Mouse (Mus musculus): ENCODE results near the gene Nrxn3. TPM values are rescaled to one million over a fixed set of nuclear protein-coding genes. Genes with fewer than 3 reads are reported as not detected.
A peak's percentile ranks its signal among the peaks of the same experiment; 100 is the strongest.

Nrxn3 gene
- polyA plus RNA-seq, 1 experiment from 2014 or later, result 102 TPM

DNA sequence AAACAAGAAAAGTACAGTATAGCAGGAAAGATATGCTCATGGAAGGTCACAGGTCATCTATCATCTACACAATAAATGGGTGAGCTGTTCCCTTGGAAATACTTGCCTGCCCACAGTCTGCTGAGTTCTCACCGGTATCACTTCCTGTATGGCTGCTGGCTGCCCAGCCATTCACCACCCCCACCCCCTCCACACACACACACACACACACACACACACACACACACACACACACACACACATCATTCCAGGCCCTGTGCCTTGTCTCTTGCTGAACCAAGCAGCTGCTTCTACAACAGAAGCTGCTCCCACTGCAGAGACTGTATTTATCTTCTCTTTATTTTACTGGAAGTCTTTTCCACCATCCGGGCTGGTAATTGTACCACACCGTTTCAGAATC is 1338.6 kb downstream of the Nrxn3 start:
- 76% methylated on average over 3 of the region's 3 CpGs for WGBS
- Histone ChIP-seq H3K4me3 (replicated peaks; ENCODE audit: low read depth, low read length) (no peak overlapping the region), H3K4me1 (ENCODE audit: control insufficient read depth, insufficient read depth, low read length) (0 out of 2 replicates have a peak, but pooled peaks cover 2% of the 10 kb centered on the region), H3K4me2 (ENCODE audit: low read length) (no peak overlapping the region), H3K9me3 (ENCODE audit: control insufficient read depth, low read length) (no peaks in the 10 kb centered on the region), H3K27ac (replicated peaks; ENCODE audit: low read depth, low read length) (no peak overlapping the region), H3K36me3 (ENCODE audit: control insufficient read depth, insufficient read depth, low read length) (no peaks in the 10 kb centered on the region), H3K9ac (replicated peaks; ENCODE audit: low read length) (no peak overlapping the region), H3K27me3 (ENCODE audit: control insufficient read depth, insufficient read depth, low read length) (no peaks in the 10 kb centered on the region)
- DNase-seq (no peak), ATAC-seq (ENCODE audit: low FRiP score, low TSS enrichment) (no peak)

DNA sequence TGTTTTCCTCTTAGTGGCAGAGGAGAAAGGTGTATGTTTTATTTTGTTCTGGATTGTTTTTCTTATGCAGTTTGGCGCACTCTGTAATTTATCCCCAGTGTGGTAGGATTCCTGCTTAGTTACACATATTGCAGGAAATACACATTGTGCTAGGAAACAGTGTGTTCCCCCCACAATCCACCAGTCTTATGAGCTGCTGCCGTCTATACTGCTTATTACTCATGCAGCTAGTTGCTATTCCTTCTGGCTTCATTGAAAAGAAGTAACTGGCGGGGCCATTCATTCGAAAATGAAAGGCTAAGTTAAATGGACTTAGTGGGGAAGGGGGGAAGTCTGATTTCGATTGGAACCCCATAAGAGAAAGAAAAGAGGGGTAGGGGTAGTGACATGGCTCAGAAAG is 1339.5 kb downstream of the Nrxn3 start:
- Histone ChIP-seq H3K27ac (replicated peaks; ENCODE audit: low read depth, low read length) (no peak overlapping the region), H3K27me3 (ENCODE audit: control insufficient read depth, insufficient read depth, low read length) (no peaks in the 10 kb centered on the region), H3K4me2 (ENCODE audit: low read length) (no peak overlapping the region), H3K9me3 (ENCODE audit: control insufficient read depth, low read length) (no peaks in the 10 kb centered on the region), H3K36me3 (ENCODE audit: control insufficient read depth, insufficient read depth, low read length) (no peaks in the 10 kb centered on the region), H3K9ac (replicated peaks; ENCODE audit: low read length) (no peak overlapping the region), H3K4me3 (replicated peaks; ENCODE audit: low read depth, low read length) (no peak overlapping the region), H3K4me1 (ENCODE audit: control insufficient read depth, insufficient read depth, low read length) (0 out of 2 replicates have a peak, but pooled peaks cover 2% of the 10 kb centered on the region)
- WGBS, result 29% methylated on average over 5 of the region's 5 CpGs
- DNase-seq (no peak), ATAC-seq (ENCODE audit: low FRiP score, low TSS enrichment) (no peak)

DNA sequence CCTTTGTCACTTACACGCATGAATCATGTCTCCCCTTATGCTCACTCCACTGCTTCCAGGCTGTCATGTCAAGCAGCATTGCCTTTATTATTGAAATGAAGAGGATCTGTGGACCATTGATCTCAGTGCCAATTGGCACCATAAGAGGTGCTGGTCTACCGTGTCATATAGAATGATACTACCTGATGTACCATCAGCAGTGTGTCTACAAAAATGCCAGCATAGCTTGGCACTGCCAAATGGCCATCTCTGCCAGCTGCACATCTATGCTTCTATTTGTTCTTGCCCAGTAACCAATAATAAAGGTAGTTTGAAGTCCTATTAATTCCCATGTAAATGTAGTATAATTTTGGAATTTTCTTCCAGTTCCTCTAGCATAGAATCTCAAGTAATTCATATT is 1340.8 kb downstream of the Nrxn3 start:
- Histone ChIP-seq H3K4me2 (ENCODE audit: low read length) (no peak overlapping the region), H3K27ac (replicated peaks; ENCODE audit: low read depth, low read length) (no peak overlapping the region), H3K4me3 (replicated peaks; ENCODE audit: low read depth, low read length) (no peak overlapping the region), H3K9ac (replicated peaks; ENCODE audit: low read length) (no peak overlapping the region), H3K4me1 (ENCODE audit: control insufficient read depth, insufficient read depth, low read length) (0 out of 2 replicates have a peak, but pooled peaks cover 2% of the 10 kb centered on the region), H3K9me3 (ENCODE audit: control insufficient read depth, low read length) (no peaks in the 10 kb centered on the region), H3K27me3 (ENCODE audit: control insufficient read depth, insufficient read depth, low read length) (no peaks in the 10 kb centered on the region), H3K36me3 (ENCODE audit: control insufficient read depth, insufficient read depth, low read length) (no peaks in the 10 kb centered on the region)
- DNase-seq, result peak; percentile 6
- no peak for ATAC-seq (ENCODE audit: low FRiP score, low TSS enrichment)
- WGBS, result 64% methylated on average over 2 of the region's 2 CpGs

GRCm38 (mm10) chr12:90085862-90086261 is 1363.2 kb downstream of the Nrxn3 start:
- Histone ChIP-seq H3K4me3 (replicated peaks; ENCODE audit: low read depth, low read length) (no peak overlapping the region), H3K9me3 (ENCODE audit: control insufficient read depth, low read length) (no peaks in the 10 kb centered on the region), H3K36me3 (ENCODE audit: control insufficient read depth, insufficient read depth, low read length) (no peaks in the 10 kb centered on the region), H3K27me3 (ENCODE audit: control insufficient read depth, insufficient read depth, low read length) (no peaks in the 10 kb centered on the region), H3K4me2 (ENCODE audit: low read length) (no peak overlapping the region), H3K4me1 (ENCODE audit: control insufficient read depth, insufficient read depth, low read length) (no peaks in the 10 kb centered on the region), H3K27ac (replicated peaks; ENCODE audit: low read depth, low read length) (no peak overlapping the region), H3K9ac (replicated peaks; ENCODE audit: low read length) (no peak overlapping the region)
- no peak for ATAC-seq (ENCODE audit: low FRiP score, low TSS enrichment)
- DNase-seq, result no peak

- Histone ChIP-seq H3K9me3 (ENCODE audit: control insufficient read depth, low read length) (no peaks in the 10 kb centered on the region), H3K4me2 (ENCODE audit: low read length) (no peak overlapping the region), H3K4me3 (replicated peaks; ENCODE audit: low read depth, low read length) (no peak overlapping the region), H3K27ac (replicated peaks; ENCODE audit: low read depth, low read length) (no peak overlapping the region), H3K4me1 (ENCODE audit: control insufficient read depth, insufficient read depth, low read length) (no peaks in the 10 kb centered on the region), H3K36me3 (ENCODE audit: control insufficient read depth, insufficient read depth, low read length) (no peaks in the 10 kb centered on the region), H3K27me3 (ENCODE audit: control insufficient read depth, insufficient read depth, low read length) (no peaks in the 10 kb centered on the region), H3K9ac (replicated peaks; ENCODE audit: low read length) (no peak overlapping the region)
- DNase-seq (no peak), ATAC-seq (ENCODE audit: low FRiP score, low TSS enrichment) (no peak)
- 82% methylated on average over 1 of the region's 1 CpGs for WGBS
Measured at GRCm38 (mm10) chr12:90095754-90096153, 1373.1 kb downstream of the Nrxn3 start.

- no peaks in the 10 kb centered on the region for H3K4me1 ChIP-seq (ENCODE audit: control insufficient read depth, insufficient read depth, low read length)
- H3K9ac ChIP-seq (replicated peaks; ENCODE audit: low read length), result no peak overlapping the region
- H3K4me2 ChIP-seq (ENCODE audit: low read length), result no peak overlapping the region
- H3K9me3 ChIP-seq (ENCODE audit: control insufficient read depth, low read length), result no peaks in the 10 kb centered on the region
- DNase-seq (peak; percentile 64), ATAC-seq (ENCODE audit: low FRiP score, low TSS enrichment) (no peak)
- H3K27ac ChIP-seq (replicated peaks; ENCODE audit: low read depth, low read length), result no peak overlapping the region
- no peaks in the 10 kb centered on the region for H3K36me3 ChIP-seq (ENCODE audit: control insufficient read depth, insufficient read depth, low read length)
- no peak overlapping the region for H3K4me3 ChIP-seq (replicated peaks; ENCODE audit: low read depth, low read length)
- H3K27me3 ChIP-seq (ENCODE audit: control insufficient read depth, insufficient read depth, low read length), result no peaks in the 10 kb centered on the region
Measured at GRCm38 (mm10) chr12:90113351-90113791, 1390.7 kb downstream of the Nrxn3 start.

- H3K27me3 ChIP-seq (ENCODE audit: control insufficient read depth, insufficient read depth, low read length), result no peaks in the 10 kb centered on the region
- peaks cover 13% of the 10 kb centered on the region for H3K4me1 ChIP-seq (ENCODE audit: control insufficient read depth, insufficient read depth, low read length)
- peak overlapping the region; percentile 46; the same call in 1 of the 2 replicates for H3K27ac ChIP-seq (replicated peaks; ENCODE audit: low read depth, low read length)
- WGBS, result 19% methylated on average over 5 of the region's 5 CpGs
- ATAC-seq (ENCODE audit: low FRiP score, low TSS enrichment) (peak; percentile 89), DNase-seq (peak; percentile 72)
- no peak overlapping the region for H3K4me3 ChIP-seq (replicated peaks; ENCODE audit: low read depth, low read length)
- no peak overlapping the region for H3K9ac ChIP-seq (replicated peaks; ENCODE audit: low read length)
- H3K4me2 ChIP-seq (ENCODE audit: low read length), result no peak overlapping the region
- H3K9me3 ChIP-seq (ENCODE audit: control insufficient read depth, low read length), result no peaks in the 10 kb centered on the region
- H3K36me3 ChIP-seq (ENCODE audit: control insufficient read depth, insufficient read depth, low read length), result no peaks in the 10 kb centered on the region
Measured at GRCm38 (mm10) chr12:90131927-90132869, 1409.5 kb downstream of the Nrxn3 start.

DNA sequence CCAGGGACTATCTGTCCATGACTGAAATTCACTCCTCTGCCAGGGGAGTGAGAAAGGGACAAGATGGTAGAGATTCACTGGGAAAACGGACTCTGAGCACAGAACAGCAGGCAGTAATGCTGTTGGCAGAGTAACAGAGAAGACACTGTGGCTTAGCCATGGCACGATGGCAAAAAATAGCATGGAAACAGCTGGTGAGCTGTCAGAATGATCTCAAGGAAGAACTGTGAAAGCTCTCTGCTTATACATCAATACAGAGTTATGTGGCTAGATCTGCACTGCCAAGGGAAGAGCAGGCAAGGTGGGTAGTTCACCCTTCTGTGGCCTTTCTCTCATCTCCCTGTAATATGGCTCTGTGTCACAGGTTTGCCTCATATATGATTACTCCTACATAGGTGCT is 1419.3 kb downstream of the Nrxn3 start:
- Histone ChIP-seq H3K9ac (replicated peaks; ENCODE audit: low read length) (no peak overlapping the region), H3K4me2 (ENCODE audit: low read length) (no peak overlapping the region), H3K27ac (replicated peaks; ENCODE audit: low read depth, low read length) (no peak overlapping the region), H3K4me3 (replicated peaks; ENCODE audit: low read depth, low read length) (no peak overlapping the region), H3K4me1 (ENCODE audit: control insufficient read depth, insufficient read depth, low read length) (no peaks in the 10 kb centered on the region), H3K27me3 (ENCODE audit: control insufficient read depth, insufficient read depth, low read length) (no peaks in the 10 kb centered on the region), H3K9me3 (ENCODE audit: control insufficient read depth, low read length) (no peaks in the 10 kb centered on the region), H3K36me3 (ENCODE audit: control insufficient read depth, insufficient read depth, low read length) (no peaks in the 10 kb centered on the region)
- 67% methylated on average over 2 of the region's 2 CpGs for WGBS
- DNase-seq (no peak), ATAC-seq (ENCODE audit: low FRiP score, low TSS enrichment) (no peak)

DNA sequence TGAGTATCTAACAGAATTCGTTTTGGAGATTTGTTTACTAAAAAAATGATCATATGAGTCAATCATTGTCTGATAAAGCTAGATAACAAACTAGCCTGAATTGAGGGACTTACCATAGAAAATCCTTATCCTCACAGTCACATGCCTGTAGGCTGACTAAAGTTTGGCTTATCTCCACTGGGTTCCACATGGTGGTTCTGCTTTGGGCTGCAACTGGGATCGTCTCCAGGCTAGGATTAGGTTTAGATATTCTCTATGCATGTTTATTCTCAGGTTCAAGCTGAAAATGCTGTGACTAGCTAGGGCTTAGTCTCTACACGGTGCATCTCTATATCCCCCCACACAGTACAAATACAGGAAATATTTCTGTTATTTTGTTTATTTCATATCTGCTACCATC is 1421.6 kb downstream of the Nrxn3 start:
- no peaks in the 10 kb centered on the region for H3K4me1 ChIP-seq (ENCODE audit: control insufficient read depth, insufficient read depth, low read length)
- no peak overlapping the region for H3K4me3 ChIP-seq (replicated peaks; ENCODE audit: low read depth, low read length)
- ATAC-seq (ENCODE audit: low FRiP score, low TSS enrichment) (no peak), DNase-seq (no peak)
- 72% methylated on average over 3 of the region's 3 CpGs for WGBS
- no peak overlapping the region for H3K27ac ChIP-seq (replicated peaks; ENCODE audit: low read depth, low read length)
- H3K36me3 ChIP-seq (ENCODE audit: control insufficient read depth, insufficient read depth, low read length), result no peaks in the 10 kb centered on the region
- no peaks in the 10 kb centered on the region for H3K27me3 ChIP-seq (ENCODE audit: control insufficient read depth, insufficient read depth, low read length)
- H3K9me3 ChIP-seq (ENCODE audit: control insufficient read depth, low read length), result no peaks in the 10 kb centered on the region
- H3K4me2 ChIP-seq (ENCODE audit: low read length), result no peak overlapping the region
- no peak overlapping the region for H3K9ac ChIP-seq (replicated peaks; ENCODE audit: low read length)

Data from midbrain, embryonic 14.5 days (tissue).